Mouse (Mus musculus) cerebellum, postnatal 14 days (tissue): ENCODE measurements around the gene Calm2.

ENCODE experiments used
- DNase-seq, 2 experiments: peaks; one replicate each; pipeline ENCODE4 v3.0.0; 2021; ENCODE audit warnings: mixed read lengths in 2 of 2

The Calm2 gene

GRCm38 (mm10) chr17:87458911-87459749 lies 12.4 kb upstream of the Calm2 start:
- peak; percentile 83 to 84 for DNase-seq

- DNase-seq: peak in 1 of 2 experiments; percentile 41
These were observed 11.2 kb upstream of the Calm2 start for GRCm38 (mm10) chr17:87457961-87458360.

GRCm38 (mm10) chr17:87454121-87454520 lies 7.4 kb upstream of the Calm2 start:
- DNase-seq: no peak

- no peak for DNase-seq
These were observed 6.6 kb upstream of the Calm2 start for GRCm38 (mm10) chr17:87453336-87453735.

- no peak for DNase-seq
These were observed 2.1 kb upstream of the Calm2 start for GRCm38 (mm10) chr17:87448881-87449280.

GRCm38 (mm10) chr17:87448339-87448738 lies 1.6 kb upstream of the Calm2 start:
- no peak for DNase-seq

- peak in 1 of 2 experiments; percentile 49 for DNase-seq
These were observed 971 bp upstream of the Calm2 start for GRCm38 (mm10) chr17:87447612-87448200.

- peak; percentile 83 to 85 for DNase-seq
These were observed 593 bp downstream of the Calm2 start for GRCm38 (mm10) chr17:87445917-87446766.

GRCm38 (mm10) chr17:87445337-87445916 lies 1.3 kb downstream of the Calm2 start:
- DNase-seq: no peak

GRCm38 (mm10) chr17:87444763-87445162 lies 2.0 kb downstream of the Calm2 start:
- no peak for DNase-seq

GRCm38 (mm10) chr17:87441537-87441936 lies 5.2 kb downstream of the Calm2 start:
- no peak for DNase-seq

GRCm38 (mm10) chr17:87439441-87439840 lies 7.3 kb downstream of the Calm2 start:
- DNase-seq: no peak

GRCm38 (mm10) chr17:87433929-87434328 lies 12.8 kb downstream of the Calm2 start:
- DNase-seq: no peak

- DNase-seq: no peak
These were observed 14.0 kb downstream of the Calm2 start for GRCm38 (mm10) chr17:87432743-87433142.

GRCm38 (mm10) chr17:87432314-87432713 lies 14.4 kb downstream of the Calm2 start:
- DNase-seq: no peak

- no peak for DNase-seq
These were observed 17.3 kb downstream of the Calm2 start for GRCm38 (mm10) chr17:87429431-87429830.

GRCm38 (mm10) chr17:87427511-87427910 lies 19.2 kb downstream of the Calm2 start, which contains the start of gene Stpg4:
TSS of gene Stpg4 (minus strand) at chr17:87427741.
- DNase-seq: no peak

GRCm38 (mm10) chr17:87418082-87418481 lies 28.7 kb downstream of the Calm2 start:
- no peak for DNase-seq

- no peak for DNase-seq
These were observed 40.1 kb downstream of the Calm2 start for GRCm38 (mm10) chr17:87406646-87407045.

- no peak for DNase-seq
These were observed 41.2 kb downstream of the Calm2 start for GRCm38 (mm10) chr17:87405576-87405975.

- DNase-seq: no peak
These were observed 43.3 kb downstream of the Calm2 start for GRCm38 (mm10) chr17:87403462-87403861.

GRCm38 (mm10) chr17:87402444-87402843 lies 44.3 kb downstream of the Calm2 start:
- DNase-seq: no peak

- no peak for DNase-seq
These were observed 49.6 kb downstream of the Calm2 start for GRCm38 (mm10) chr17:87397088-87397487.
